Mouse (Mus musculus): ENCODE measurements at regions not wholly inside any gene's neighbourhood (a gene's known extent, or its start where the extent isn't known, plus 50 kb on each side); places are given as distances from the start of the nearest gene placed in this dataset.

DNA sequence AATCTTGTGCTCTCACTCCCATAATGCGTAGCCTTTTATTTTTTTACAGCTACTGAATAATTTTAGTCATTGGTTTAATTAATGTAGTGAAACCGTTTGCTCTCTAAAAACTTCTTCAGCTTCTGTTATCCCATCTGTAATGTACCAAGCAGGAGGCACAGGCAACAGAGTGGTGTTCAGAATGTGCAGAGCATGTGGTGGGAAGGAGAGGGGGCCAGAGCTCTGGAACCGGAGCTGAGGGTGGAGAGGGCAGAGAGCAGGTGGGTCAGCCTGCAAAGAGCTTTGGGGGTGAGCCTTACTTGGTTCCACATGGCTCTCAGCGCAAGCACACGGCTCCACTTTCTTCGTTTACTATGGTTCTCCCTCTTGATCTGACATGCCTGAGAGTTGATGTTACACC is 739.6 kb upstream of the Arrdc4 start:
- TF ChIP-seq EP300 (IDR thresholded peaks at IDR 0.05; ENCODE audit: low read length): no peak
- no peak for TF ChIP-seq TCF12 (IDR thresholded peaks at IDR 0.05; ENCODE audit: low read depth, low read length)
- no peak for TF ChIP-seq CTCF (conservative IDR thresholded peaks at IDR 0.05 in 1 of 2, IDR thresholded peaks at IDR 0.05 in 1 of 2; ENCODE audit: low read depth in 2 of 2, low read length in 2 of 2)
- TF ChIP-seq USF1 (IDR thresholded peaks at IDR 0.05; ENCODE audit: low read depth, low read length): no peak
- no peak for TF ChIP-seq ZKSCAN1 (IDR thresholded peaks at IDR 0.05; ENCODE audit: borderline replicate concordance, low read depth, low read length)
- no peak for TF ChIP-seq SIN3A (IDR thresholded peaks at IDR 0.05; ENCODE audit: low read length)
- no peak for TF ChIP-seq E2F4 (IDR thresholded peaks at IDR 0.05; ENCODE audit: insufficient replicate concordance, low read depth, low read length)
- TF ChIP-seq MAFK (IDR thresholded peaks at IDR 0.05; ENCODE audit: insufficient replicate concordance, low read length): no peak
- TF ChIP-seq ELF1 (IDR thresholded peaks at IDR 0.05; ENCODE audit: low read depth, low read length): no peak
- no peak for TF ChIP-seq CHD2 (IDR thresholded peaks at IDR 0.05; ENCODE audit: low read length)
- no peak for TF ChIP-seq ZNF384 (IDR thresholded peaks at IDR 0.05; ENCODE audit: low read depth, low read length)
- no peak for TF ChIP-seq NELFE (IDR thresholded peaks at IDR 0.05; ENCODE audit: low read depth, low read length)
- TF ChIP-seq ZMIZ1 (IDR thresholded peaks at IDR 0.05; ENCODE audit: low read depth, low read length): no peak

Data from CH12.LX (cell line).